Mouse (Mus musculus) cerebellum, adult 9-10 months (tissue): Measurements from ENCODE around the gene Dock2.
A peak's percentile ranks its signal among the peaks of the same experiment; 100 is the strongest.

ENCODE experiments used
- DNase-seq: peaks from one replicate; pipeline ENCODE4 v3.0.0; 2022

The Dock2 gene

DNA sequence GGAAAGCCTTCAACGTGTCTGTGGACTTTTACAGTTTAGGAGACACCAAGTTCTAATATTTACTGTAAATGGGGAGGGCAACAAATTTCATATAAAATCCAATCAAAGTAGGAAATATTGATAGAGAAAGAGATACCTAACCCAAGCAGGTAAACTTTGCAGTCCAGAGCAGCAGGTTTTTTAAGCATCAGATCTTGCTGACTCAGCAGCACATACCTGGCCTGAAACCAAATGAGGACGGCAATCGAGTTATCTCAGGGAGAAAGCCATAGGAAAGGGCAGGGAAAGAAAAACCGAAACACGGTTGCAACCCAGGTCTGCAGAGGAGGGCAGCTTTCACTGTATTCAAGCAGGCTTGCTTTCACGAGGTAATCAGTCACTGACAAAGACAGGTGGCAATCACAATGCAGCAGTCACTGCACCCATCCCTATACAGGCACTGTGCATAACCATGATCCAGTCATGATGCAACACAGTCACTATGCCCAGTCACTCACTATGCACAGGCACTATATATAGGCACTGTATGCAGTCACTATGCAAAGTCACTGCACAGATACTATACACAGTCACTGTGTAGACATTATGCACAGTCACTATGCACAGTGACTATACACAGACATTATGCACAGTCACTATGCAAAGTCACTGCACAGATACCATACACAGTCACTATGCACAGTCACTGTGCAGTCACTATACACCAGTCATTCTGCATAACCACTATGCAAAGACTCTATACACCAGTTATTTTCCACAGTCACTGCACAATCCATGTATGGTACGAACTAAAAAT is 258.4 kb downstream of the Dock2 start:
- DNase-seq = no peak

DNA sequence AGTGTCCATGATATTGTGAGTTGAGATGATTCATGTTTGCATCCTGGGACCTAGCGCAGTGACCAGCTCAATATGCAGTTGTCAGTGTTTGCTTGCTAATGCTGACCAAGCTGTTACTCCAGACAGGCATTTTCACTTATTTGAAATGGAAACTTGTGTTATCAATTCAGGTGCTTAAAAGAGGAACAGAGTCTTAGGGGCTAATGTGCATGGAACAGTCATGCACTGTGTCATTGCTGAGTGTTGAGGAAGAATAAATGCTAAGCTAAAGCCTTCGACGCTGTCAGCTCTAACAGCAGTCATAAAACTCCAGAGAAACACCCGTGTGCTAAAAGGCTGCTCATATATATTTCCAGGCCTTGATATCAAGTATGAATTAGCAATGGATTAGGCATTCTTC is 259.1 kb downstream of the Dock2 start:
- DNase-seq = no peak

DNA sequence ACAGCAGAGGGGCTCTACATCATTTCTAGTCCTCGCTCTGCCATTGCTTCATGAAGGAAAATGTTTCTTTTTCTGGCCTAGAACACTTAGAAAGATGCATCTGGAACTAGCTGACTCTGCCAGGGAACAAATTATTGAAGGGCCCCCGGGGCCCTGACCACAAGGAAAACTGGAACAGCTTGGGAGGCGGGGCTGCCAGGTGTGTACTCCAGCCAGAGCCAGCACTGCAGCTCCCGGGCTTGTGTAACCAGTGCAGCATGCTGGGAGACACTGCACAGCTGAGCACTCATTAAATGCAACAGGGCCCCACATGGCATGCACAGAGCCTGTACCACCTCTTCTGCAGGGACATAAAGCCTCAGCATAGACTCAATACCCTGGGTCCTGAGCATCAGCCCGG is 265.1 kb downstream of the Dock2 start:
- peak; percentile 2 for DNase-seq

DNA sequence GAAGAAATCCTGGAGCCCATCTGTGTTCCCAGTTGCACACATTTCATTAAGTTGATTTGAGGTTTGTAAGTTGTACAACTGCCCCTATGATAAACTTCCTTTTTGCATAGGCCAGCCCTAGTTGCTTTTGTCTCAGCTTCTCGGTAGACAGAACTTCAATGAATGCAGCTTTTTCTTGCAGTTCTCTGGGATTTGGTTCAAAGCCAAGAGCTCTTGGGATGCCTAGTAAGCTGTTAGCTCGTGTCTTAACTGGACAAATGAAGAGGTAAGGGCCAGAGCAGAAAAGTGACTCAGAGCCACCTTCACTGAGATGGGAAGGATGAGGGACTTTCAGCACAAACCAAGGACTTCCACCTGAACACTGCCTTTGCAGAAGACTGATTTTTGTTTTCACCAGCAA is 266.7 kb downstream of the Dock2 start:
- no peak for DNase-seq

DNA sequence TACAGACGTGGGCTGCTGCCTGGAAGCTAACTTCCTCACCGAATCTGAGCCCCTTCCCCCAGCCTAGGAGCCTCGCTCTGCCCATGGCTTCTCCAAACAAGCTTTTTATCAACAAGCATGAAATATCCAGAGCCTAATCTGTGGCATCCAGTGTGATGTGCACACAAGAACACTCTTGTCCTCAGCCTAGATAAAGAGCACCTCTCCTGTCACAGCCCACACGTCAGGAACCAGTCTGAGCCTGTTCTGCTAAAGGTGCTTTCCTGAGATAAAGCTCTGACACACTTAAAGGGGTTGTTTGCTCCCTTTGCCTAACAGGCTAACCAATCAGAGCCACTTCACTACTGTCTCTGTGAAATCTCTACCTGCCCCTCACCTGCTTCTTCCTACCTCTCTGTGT is 268.4 kb downstream of the Dock2 start:
- DNase-seq = no peak

DNA sequence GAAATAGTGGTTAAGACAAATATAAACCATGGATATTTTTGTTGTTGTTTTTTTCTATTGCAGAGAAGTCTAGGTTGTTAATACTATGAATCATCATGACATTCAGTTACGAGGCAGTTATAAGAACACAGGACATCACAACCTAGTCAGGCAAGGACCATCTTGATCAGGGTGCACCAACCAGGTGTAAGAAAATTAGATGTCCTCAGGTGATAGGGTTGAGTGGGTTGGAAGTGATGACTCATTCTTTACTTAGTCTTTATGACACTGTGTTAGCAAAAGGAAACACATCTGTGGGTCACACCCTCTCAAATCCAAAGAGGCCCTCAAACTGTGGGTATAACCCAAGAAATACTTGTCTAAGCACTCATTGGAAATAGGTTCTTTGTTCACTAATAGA is 277.3 kb downstream of the Dock2 start:
- DNase-seq = no peak

DNA sequence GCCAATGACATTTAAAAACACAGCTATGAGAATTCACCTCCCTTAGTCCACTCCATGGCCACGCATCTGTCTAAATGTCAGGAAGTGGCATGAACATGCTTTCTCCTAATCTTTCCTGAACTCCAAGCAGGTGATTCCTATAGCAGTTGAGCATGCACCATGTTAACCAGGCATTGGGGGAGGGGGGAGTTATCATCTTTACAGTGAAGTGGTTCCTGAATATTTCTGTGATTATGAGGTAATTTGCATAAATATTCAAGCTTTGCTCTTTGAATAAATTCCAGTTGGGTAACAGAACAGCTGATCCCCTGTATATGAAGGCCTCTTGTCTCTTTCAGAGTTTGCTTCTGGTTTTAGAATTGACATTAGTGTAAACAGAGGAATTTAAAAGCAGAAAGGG is 284.0 kb downstream of the Dock2 start:
- DNase-seq = no peak

DNA sequence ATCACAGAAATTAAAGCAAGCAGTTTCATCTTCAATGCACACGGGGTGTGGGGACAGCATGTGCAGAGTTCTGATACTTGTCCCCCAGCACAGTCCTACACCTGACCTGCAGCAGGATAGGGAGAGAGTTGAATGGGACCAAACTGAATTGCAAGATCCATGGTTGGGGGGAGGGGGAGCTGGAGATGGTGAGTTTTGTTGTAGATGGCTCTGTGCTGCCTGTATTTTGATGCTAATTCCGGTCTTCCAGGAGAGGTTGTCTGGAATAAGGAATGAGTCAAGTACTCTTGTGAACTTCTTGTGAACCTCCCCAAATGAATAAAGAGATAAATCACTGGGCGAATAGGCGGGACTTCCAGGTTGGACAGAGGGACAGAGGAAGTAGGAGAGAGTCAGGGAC is 289.0 kb downstream of the Dock2 start:
- DNase-seq = no peak

DNA sequence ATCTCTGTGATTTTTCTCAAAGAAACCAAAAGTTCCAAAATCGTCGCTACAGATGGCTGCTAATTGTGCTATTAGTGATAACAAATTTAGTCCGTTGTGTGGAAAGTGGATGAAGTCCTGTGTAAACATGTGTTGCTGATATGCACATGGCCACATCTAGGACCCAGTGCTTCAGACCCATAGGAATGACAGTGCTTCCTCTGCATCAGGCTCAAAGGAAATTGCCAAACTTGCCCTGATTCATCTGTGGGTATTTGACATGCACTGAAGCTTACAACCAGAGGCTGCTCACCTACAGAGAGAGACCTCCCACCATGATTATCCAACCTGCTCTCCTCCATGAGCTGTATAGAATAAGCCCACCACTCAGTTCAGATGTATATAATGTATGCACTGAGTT is 290.7 kb downstream of the Dock2 start:
- no peak for DNase-seq

DNA sequence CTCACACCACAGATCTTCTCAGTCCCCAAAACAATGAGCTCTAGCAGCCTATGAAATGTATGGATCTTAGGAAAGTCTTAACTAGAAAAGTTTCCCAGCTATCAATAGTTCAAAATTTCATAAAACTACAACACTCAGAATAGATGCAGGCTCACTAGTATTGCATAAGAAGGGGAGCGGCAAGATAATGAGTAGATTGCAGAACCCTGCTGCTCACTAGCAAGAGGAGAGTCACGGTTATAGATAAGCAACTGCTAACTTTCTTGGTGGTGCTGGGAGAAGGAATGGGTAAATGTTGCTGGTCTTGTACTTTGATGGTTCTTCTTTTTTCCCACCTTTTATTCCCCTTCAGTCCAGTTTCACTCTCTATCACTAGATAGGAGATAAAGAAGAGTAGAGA is 291.5 kb downstream of the Dock2 start:
- no peak for DNase-seq

DNA sequence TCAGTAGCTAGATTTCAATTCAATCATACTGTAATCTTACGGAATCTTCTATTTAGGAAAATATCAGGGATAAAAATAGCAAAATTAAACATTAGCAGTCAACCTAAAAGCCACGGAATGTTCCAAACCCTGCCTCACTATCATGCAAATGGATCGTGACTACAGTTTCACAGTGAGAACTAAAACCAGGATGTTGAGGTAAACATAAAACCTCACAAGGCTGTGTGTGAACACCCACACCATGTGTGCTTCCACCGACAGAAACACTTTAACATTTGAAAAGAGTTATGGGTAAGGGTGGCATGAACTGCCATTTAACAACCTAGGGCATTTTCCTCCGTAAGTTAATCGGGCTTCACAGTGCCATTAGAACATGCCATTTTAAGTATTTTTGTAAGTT is 294.1 kb downstream of the Dock2 start:
- no peak for DNase-seq

DNA sequence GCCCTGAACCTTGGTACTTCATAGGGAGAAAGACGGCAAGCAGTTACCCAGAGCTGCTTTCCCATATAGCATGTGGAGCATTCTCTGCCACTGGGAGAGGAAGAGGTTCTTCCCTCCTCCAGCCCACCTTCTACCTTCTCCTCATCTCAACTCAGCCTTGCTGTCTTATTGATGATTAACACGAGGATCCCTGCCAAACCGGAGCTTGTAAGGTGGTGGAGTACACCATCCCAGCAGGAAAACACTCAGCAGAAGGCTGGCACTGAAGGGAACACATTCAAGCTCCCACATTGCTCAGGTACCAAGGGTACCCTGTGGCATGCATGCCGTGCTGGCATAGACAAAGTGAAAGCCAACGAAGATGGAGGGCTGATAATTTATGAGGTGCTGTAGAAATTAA is 304.4 kb downstream of the Dock2 start:
- DNase-seq = no peak

DNA sequence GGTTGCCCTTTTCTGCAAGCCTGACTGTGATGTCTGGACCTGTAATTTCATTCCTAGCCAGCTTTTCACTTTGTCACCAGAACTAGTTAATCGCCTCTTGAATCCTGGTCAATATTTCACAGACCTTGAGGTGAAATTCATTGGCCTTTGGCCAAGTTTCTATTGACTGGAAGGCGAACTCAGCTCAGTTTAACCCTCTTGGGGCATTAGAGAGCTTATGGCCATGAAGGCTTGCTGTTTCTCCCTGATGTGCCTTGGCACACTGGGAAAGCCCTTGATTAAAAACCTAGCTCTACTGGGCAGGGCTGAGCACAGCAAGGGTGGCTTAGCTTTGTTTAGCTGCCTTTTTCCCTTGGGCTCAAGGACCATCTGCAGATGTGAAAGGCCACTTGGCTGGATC is 313.9 kb downstream of the Dock2 start:
- no peak for DNase-seq

DNA sequence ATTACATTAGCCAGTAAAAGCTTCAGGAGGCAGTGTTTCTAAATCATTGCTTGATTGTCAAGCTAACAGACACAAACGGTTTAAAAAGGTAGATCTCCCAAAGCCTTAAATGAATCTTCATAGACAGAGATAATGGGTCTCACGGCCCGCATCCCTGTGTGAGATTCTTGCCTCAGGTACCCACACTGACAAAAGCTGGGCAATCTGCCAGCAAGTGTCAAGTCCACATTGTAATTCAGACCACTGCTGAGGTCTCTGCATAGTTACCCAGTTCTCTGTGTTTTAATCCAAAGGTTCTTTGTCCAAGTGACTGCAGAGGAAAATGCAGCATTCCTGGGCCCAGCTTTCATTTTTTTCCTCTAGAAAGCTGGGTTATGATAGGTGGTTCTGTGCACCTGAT is 315.1 kb downstream of the Dock2 start:
- DNase-seq = no peak

DNA sequence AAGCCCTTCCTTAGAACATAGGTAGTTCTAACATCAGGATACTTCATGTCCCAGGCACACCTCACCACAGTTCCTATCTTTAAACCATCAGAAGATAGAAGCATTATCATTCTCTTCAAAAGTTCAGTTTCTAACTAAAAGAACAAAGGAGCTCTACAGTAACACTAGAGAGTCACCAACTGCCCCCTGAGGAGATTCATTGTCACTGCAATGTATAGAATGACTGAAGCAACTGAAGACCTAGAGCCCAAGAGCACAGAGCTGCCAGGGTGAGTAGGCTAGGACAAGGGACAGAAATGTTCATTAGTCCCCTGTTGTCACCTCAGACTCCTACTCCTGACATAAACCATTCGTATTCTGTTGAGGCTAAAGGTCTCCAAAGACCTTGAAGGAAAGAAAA is 316.6 kb downstream of the Dock2 start:
- DNase-seq = no peak

DNA sequence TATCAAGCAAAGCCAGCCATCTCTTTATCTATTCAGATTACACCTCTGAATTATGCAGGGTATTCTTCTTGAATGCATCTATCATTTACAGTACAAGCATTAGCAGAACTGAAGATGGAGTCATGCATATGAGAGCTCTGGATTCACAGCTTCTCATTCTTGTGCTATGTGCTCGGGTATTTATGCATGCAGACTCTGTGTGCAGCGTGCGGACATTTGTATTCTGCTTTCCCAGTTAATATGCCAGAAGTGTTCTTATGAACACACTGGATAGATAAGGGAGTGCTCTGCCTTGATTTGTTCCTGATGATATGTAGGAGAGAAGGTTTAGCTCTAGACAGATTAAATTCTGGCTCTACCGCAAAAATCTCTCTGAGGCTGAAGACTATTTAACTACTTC is 333.7 kb downstream of the Dock2 start:
- DNase-seq = no peak

DNA sequence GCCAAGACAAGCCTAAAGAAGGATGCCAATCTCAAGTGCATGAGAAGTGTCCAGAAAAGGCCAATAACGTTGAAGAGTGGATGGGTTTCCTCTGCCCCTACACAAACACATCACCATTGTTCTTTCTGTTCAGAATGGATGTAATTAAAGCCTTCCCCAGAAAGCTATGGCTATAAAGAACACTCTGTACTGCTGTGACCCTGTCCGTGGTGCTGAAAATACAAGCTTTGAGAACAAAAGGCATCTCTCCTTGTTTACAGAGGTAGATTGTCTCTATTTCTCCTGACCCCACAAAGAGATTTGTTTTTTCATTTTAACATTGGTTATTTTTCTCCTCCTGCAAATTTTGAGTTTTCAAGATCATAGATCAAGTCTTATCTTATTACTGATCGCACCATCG is 335.8 kb downstream of the Dock2 start:
- no peak for DNase-seq

DNA sequence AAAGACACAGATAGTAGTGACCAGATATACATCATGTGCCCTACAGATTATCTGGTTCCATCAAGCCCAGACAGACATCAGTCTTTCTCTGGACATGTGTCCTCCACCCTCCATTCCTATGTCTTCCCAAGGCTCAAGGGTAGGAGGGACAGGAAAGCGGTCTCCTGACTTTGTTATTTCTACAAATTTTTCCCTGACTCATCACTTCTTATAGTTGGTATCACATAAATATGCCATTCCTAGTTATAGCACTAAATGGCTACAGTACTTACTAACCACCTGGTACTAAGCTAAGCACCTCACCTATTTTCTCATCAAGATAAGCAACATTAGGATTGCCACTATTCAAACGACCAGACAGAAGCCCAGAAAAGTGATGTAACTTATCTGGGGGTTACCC is 345.3 kb downstream of the Dock2 start:
- DNase-seq = no peak

DNA sequence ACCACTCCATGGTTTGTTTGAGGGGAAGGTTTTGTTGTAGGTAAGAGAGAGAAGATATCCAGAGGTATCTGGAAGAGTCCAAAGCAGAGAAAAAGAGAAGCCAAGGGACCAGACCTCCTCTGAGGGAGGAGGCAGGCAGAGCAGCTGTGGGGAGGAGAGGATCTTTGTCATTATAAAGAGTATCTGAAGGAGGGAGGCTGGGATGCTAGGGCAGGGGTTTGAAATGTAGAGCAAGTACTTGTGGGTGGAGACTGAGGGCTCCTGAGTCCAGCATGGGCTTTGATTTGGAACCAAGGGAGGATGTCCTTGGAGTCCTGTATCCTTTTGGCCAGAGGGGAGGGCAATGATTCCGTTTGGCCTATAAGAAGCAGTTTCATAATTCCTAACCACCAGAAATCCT is 346.2 kb downstream of the Dock2 start:
- no peak for DNase-seq

DNA sequence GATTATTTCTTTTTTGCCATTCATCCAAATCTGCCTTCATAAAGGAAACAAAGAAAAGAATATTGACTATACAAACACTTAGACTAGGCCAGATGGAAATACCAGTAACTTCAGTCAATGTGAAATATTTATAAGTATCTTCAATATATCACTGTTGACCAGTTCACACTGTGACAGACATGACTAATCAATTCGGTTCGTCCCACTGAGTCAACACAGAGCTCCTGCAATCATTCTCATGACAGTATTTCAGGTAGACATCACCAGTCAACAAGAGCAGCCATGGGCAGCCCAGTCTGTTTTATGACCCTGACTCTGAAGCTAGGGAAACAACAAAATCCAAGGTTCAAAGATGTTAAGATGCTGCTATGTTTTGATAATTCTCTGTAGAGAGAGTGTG is 351.7 kb downstream of the Dock2 start:
- no peak for DNase-seq

DNA sequence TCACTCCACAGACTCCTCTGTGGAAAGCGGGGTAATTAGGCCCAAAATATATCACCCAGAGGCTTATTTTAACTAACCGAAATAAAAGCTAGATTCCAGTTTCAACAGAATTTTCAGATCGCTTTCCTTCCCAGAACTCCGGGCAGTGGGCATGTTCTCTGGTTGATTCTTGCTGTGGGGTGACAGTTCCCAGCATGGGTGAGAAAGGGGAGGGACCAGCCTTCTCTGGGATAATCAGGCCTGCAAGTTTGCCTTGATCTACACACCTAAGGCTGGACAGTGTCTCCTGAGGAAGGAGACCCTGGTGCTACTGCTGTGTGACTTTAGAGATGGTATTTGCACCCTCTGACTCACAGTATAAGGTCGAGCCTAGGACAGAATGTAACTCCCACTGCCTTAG is 352.3 kb downstream of the Dock2 start:
- DNase-seq = no peak

DNA sequence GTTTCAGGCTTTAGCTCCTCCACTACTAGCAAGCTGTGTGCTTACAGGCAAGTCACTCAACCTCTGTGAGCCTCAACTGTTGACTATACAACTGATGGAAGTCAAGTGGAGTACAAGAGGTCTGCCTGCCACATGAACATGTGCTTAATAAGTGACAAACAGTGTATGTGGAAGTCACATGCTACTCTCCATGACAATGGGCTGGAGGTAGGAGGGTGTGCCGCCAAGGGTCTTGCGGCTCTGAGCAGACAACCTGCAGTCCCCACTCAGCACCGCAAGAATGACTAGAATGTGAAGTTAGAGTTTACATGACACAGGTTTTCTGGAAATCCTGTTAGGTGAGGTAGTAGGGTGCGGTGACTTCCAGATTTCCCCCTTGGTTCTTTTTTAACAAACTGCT is 352.8 kb downstream of the Dock2 start:
- no peak for DNase-seq

DNA sequence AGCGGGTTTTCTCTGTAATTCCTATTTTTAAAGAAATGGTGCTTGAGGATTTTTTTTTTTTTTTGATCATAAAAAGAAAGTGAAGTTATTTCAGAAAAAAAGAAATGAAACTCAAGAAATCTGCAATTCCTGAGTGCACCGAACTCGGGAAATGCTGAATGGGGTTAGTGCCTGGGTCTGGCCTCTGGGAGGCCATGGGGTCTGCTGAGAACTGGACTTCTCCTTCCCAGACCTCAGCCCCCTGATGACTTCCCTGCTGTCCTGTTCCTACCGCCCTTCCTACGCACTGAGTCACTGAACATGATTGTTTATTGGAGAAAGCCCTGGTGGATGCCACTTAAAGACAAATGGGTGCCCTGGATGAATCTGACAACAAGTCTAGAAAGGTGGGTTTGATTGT is 356.5 kb downstream of the Dock2 start:
- DNase-seq = no peak

DNA sequence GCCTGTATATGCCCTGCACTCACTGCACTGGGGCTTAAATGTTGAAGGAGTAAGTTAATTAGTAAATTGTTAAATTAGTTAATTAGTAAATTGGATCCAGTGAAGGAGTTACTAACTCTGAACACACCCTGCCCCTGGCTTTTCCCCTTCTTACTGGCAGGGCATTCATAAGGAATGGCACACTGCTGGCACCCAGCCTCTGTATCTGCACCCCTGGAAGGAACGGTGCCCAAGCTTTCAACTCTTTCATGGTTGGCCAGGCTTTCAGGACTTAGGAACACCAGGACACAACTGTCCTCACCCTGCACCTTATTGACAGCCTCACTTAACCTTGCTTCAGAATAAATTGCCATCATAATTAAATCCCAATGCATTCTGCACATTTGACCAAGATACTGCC is 359.1 kb downstream of the Dock2 start:
- DNase-seq = no peak

DNA sequence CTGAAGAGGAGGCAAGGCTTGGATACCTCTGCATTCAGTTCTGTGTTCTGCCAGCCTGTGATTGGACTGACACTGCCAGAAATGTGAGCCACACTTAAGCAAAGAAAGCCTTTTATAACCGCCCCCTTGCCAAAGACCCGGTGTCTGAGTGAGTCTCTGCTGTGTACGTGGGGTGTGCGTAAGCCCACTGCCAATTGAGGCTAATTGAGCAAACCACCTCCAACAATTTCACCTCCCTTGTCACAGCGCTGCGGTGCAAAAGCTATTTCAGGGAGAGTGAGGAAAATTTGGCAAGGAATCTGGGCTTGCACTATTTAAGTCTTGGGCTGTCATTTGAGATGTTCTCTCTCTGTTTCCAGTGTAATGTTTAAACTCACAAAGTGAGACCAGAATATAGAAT is 362.6 kb downstream of the Dock2 start:
- DNase-seq = no peak

DNA sequence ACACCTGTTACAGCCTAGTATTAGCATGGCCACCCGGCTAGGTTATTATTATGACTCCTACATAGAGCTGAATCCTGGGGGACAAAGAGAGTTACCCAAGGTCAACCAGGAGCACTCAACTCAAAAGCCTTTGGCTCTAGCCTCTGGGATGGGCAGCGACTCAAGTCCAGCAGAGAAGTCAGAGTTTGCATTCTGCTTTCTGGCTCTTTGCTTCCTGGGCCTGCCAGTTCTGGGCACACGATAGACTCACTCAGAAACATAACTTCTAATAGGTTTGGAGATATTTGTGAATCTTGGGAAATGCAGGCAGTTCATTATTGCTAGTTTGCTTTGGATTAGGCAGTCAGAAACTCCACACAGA is 367.1 kb downstream of the Dock2 start:
- DNase-seq = no peak
